Mouse (Mus musculus): ENCODE data around the gene Atp11b. TPM values are rescaled to one million over a fixed set of nuclear protein-coding genes. Genes with fewer than 3 reads are reported as not detected.

Atp11b gene
- 22.4 and 26.2 TPM in 2 replicates for polyA plus RNA-seq (2015; fragmentation: Nextera tagmentation; extraction: Ambion mirVana)

DNA sequence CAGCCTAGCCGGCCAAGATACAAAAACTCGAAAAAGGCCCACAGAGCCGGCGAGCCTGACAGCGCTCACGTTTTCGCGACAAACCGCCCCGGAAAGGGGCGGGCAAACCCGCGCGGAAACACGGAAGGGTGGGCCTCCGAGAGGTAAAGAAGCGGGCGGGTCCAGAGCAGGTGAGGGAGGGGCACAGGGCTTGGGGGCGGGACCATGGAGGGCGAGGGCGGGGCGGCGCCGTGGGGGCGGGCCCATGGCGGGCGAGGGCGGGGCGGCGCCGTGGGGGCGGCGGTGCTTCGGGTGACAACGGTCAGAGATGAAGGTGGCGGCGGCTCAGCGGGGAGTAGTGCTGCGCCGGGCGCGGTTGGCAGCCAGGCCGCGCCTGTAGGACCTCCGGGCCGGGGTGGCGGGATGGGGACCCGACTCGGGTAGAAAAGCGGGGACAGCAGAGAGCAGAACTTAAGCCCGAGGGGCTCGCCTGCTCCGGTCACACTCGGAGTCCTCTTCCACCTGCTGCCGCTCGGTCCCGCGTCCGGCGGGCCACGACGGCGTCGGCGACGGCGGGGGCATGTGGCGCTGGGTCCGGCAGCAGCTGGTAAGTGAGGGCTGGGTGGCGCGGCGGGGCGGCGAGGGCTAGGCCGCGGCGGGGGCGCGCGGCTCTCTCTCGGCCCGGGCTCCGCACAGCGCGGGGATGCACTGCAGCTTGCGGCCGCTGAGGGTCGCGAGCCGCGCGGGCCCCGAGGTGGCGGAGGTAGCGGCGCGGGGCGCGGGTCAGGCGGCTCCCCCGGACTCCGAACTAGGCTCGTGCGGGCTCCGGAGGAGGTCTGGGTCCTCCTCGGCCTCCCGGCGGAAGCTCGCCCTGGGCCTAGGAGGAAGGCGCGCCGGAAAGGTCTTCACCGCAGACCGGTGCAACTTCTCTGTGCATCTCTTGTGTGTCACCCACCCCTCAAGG, at the start of gene Atp11b:
Gene Atp11b, plus strand, starts transcription at position 282 of the 943 bp plus-strand sequence.
- H3K9me3 ChIP-seq (replicated peaks; ENCODE audit: control insufficient read depth, low read length), result no peaks in the 10 kb centered on the region
- peaks cover 11% of the 10 kb centered on the region; the same call in 1 of the 2 replicates for H3K4me1 ChIP-seq (ENCODE audit: control insufficient read depth, insufficient read depth, low read length)
- peak within 1 kb of the TSS; percentile 94 for H3K4me3 ChIP-seq (ENCODE audit: low read length)
- no peaks in the 10 kb centered on the region for H3K36me3 ChIP-seq (ENCODE audit: control insufficient read depth, insufficient read depth)
- peak within 1 kb of the TSS; percentile 95 for H3K27ac ChIP-seq (ENCODE audit: low read length)
- under 1% methylated on average over 91 of the region's 114 CpGs for WGBS
- no peaks in the 10 kb centered on the region for H3K27me3 ChIP-seq (ENCODE audit: control insufficient read depth, insufficient read depth, low read length)
- peak; percentile 95 for ATAC-seq (replicated peaks; ENCODE audit: extremely low read depth, insufficient read depth, low FRiP score)
- peak within 1 kb of the TSS; percentile 96 for H3K9ac ChIP-seq (ENCODE audit: low read length)
- peak within 1 kb of the TSS; percentile 75 for H3K4me2 ChIP-seq (ENCODE audit: low read depth, low read length)

DNA sequence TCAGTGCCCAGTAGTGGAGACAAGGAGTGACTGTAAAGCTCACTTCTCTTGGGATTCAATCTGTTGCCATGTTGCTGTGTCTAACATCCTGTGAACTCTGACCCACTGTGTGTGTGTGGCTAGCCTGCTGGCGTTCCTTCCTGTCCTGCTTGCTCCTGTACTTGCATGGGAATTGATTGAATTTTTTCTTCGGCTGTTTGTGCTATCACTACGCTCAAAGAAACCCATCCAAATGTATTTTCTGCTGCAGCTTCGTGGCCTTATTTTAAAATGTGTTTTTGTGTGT, 49.6 kb upstream of the Atp11b start:
- ATAC-seq (replicated peaks; ENCODE audit: extremely low read depth, insufficient read depth, low FRiP score), result no peak
- WGBS, result 67% methylated on average over 4 of the region's 4 CpGs
- no peak overlapping the region for H3K9ac ChIP-seq (ENCODE audit: low read length)

DNA sequence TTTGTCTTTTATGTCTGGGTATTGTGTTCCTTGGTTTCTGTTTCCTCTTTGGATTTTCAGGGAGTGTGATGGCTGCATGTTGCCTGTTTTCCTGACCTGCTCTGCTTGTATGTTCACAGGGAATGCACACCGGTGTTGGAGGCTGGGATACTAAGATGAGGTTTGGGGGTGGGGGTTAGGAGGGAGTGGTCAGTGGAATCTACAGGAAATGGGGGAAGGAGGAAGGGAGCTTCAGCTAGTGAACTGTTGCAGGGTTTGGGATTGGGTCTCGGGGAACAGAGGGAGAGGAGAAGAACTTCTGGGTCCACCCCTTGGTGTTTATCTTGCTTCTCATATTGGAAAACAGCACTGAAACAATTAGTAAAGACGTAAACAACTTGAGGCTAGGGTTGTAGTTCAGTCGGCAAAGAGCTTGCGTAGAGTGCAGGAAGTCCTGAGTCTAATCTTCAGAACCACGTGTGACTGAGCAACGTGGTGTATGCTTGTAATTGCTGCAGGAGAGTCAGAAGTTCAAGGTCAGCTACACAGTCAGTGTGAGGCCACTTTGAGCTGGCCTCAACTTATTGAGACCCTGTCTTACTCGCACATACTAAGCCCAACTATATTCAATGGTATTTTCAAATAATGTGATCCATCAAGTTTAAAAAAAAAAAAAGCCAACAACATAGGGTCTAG, 34.2 kb upstream of the Atp11b start:
- WGBS, result 65% methylated on average over 8 of the region's 8 CpGs

More for the DNA sequence above, 49.6 kb upstream of the Atp11b start:
- Histone ChIP-seq H3K36me3 (ENCODE audit: control insufficient read depth, insufficient read depth) (no peaks in the 10 kb centered on the region), H3K4me1 (ENCODE audit: control insufficient read depth, insufficient read depth, low read length) (no peaks in the 10 kb centered on the region), H3K4me2 (ENCODE audit: low read depth, low read length) (no peak overlapping the region), H3K27me3 (ENCODE audit: control insufficient read depth, insufficient read depth, low read length) (no peaks in the 10 kb centered on the region), H3K9me3 (replicated peaks; ENCODE audit: control insufficient read depth, low read length) (no peaks in the 10 kb centered on the region), H3K4me3 (ENCODE audit: low read length) (no peak overlapping the region), H3K27ac (ENCODE audit: low read length) (no peak overlapping the region)

DNA sequence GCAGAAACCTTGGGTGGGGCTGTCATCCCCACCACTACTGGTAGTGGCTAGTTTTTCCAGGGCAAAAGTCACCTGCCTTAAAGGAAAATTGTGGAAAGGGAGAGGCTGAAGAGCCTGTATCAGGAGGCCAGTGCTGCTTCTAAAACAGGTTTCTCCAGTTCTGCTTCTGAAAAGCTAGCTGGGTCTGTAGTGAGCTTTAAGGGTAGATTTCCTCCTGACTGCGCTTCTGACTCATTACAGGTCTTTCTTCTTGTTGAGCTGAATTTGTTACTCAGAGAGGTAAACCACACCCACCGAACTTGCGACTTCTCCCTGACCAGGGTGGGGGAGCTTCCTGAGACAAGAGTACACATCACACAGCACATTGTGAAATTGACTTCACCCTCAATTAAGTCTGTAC, 33.1 kb upstream of the Atp11b start:
- no peak for ATAC-seq (replicated peaks; ENCODE audit: extremely low read depth, insufficient read depth, low FRiP score)
- no peak overlapping the region for H3K9ac ChIP-seq (ENCODE audit: low read length)
- H3K27me3 ChIP-seq (ENCODE audit: control insufficient read depth, insufficient read depth, low read length), result no peaks in the 10 kb centered on the region
- H3K27ac ChIP-seq (ENCODE audit: low read length), result 0 out of 2 replicates have a peak overlapping the region, but pooled peaks have one; percentile 16
- H3K4me1 ChIP-seq (ENCODE audit: control insufficient read depth, insufficient read depth, low read length), result no peaks in the 10 kb centered on the region
- no peak overlapping the region for H3K4me3 ChIP-seq (ENCODE audit: low read length)
- no peaks in the 10 kb centered on the region for H3K36me3 ChIP-seq (ENCODE audit: control insufficient read depth, insufficient read depth)
- 45% methylated on average over 3 of the region's 3 CpGs for WGBS
- H3K9me3 ChIP-seq (replicated peaks; ENCODE audit: control insufficient read depth, low read length), result no peaks in the 10 kb centered on the region
- H3K4me2 ChIP-seq (ENCODE audit: low read depth, low read length), result no peak overlapping the region

More for the DNA sequence above, 34.2 kb upstream of the Atp11b start:
- Histone ChIP-seq H3K9ac (ENCODE audit: low read length) (no peak overlapping the region), H3K4me3 (ENCODE audit: low read length) (no peak overlapping the region), H3K27me3 (ENCODE audit: control insufficient read depth, insufficient read depth, low read length) (no peaks in the 10 kb centered on the region), H3K27ac (ENCODE audit: low read length) (no peak overlapping the region), H3K4me1 (ENCODE audit: control insufficient read depth, insufficient read depth, low read length) (no peaks in the 10 kb centered on the region), H3K36me3 (ENCODE audit: control insufficient read depth, insufficient read depth) (no peaks in the 10 kb centered on the region), H3K4me2 (ENCODE audit: low read depth, low read length) (no peak overlapping the region), H3K9me3 (replicated peaks; ENCODE audit: control insufficient read depth, low read length) (no peaks in the 10 kb centered on the region)
- ATAC-seq (replicated peaks; ENCODE audit: extremely low read depth, insufficient read depth, low FRiP score), result no peak

DNA sequence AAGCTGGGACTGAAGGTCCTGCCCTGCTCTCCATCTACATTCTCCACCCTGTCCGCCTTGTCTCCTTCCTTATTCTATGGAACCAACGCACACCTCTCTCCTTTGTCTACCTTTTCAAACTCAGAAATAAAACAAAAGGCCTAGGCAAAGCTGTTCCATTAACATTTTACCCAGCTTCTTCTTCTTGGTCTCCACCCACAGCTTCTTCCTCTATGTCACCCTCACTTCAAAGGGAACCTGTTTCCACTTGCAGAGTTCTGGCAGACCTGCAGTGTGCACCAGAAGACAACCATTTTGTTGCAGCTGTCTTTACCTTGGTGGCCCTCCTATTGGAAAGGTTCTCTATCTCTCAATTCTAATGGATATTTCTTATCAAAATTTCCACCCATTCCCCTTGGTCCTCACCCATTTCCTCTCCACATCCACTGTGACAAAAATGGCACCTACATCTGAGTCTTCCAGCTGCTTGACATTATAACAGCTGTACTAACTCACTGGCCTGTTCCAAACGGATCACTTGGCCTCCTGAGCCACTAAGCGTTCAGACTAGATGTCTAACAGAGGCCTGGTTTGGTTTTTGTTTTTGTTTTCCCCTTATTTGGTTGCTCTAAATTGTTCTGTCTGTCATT, 32.0 kb upstream of the Atp11b start:
- WGBS, result 75% methylated on average over 4 of the region's 4 CpGs
- Histone ChIP-seq H3K9ac (ENCODE audit: low read length) (no peak overlapping the region), H3K9me3 (replicated peaks; ENCODE audit: control insufficient read depth, low read length) (no peaks in the 10 kb centered on the region), H3K27me3 (ENCODE audit: control insufficient read depth, insufficient read depth, low read length) (no peaks in the 10 kb centered on the region), H3K4me3 (ENCODE audit: low read length) (no peak overlapping the region), H3K4me1 (ENCODE audit: control insufficient read depth, insufficient read depth, low read length) (no peaks in the 10 kb centered on the region), H3K36me3 (ENCODE audit: control insufficient read depth, insufficient read depth) (no peaks in the 10 kb centered on the region), H3K27ac (ENCODE audit: low read length) (no peak overlapping the region), H3K4me2 (ENCODE audit: low read depth, low read length) (no peak overlapping the region)
- no peak for ATAC-seq (replicated peaks; ENCODE audit: extremely low read depth, insufficient read depth, low FRiP score)

DNA sequence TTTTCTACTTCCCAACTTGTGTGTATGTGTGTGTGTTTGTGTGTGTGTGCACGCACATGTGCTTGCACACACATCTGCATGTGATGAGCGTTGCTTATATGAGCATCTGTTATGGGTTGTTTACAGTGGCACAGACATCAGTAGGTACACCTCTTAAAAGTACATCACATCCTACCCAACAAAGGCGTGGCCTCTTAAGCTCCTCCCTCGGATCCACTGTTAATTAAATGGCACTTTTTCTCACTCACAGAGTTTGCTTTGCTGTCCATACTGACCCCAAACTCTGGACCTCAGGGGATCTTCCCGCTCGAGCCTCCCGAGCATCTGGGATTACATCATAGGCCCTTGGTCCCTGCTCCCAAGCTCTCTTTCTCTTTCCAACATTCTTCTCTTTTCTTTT, 31.1 kb upstream of the Atp11b start:
- no peaks in the 10 kb centered on the region for H3K27me3 ChIP-seq (ENCODE audit: control insufficient read depth, insufficient read depth, low read length)
- 85% methylated on average over 7 of the region's 7 CpGs for WGBS
- ATAC-seq (replicated peaks; ENCODE audit: extremely low read depth, insufficient read depth, low FRiP score), result no peak
- H3K9me3 ChIP-seq (replicated peaks; ENCODE audit: control insufficient read depth, low read length), result no peaks in the 10 kb centered on the region
- no peak overlapping the region for H3K9ac ChIP-seq (ENCODE audit: low read length)
- no peaks in the 10 kb centered on the region for H3K4me1 ChIP-seq (ENCODE audit: control insufficient read depth, insufficient read depth, low read length)
- H3K4me3 ChIP-seq (ENCODE audit: low read length), result no peak overlapping the region
- no peak overlapping the region for H3K27ac ChIP-seq (ENCODE audit: low read length)
- H3K36me3 ChIP-seq (ENCODE audit: control insufficient read depth, insufficient read depth), result no peaks in the 10 kb centered on the region
- H3K4me2 ChIP-seq (ENCODE audit: low read depth, low read length), result no peak overlapping the region

DNA sequence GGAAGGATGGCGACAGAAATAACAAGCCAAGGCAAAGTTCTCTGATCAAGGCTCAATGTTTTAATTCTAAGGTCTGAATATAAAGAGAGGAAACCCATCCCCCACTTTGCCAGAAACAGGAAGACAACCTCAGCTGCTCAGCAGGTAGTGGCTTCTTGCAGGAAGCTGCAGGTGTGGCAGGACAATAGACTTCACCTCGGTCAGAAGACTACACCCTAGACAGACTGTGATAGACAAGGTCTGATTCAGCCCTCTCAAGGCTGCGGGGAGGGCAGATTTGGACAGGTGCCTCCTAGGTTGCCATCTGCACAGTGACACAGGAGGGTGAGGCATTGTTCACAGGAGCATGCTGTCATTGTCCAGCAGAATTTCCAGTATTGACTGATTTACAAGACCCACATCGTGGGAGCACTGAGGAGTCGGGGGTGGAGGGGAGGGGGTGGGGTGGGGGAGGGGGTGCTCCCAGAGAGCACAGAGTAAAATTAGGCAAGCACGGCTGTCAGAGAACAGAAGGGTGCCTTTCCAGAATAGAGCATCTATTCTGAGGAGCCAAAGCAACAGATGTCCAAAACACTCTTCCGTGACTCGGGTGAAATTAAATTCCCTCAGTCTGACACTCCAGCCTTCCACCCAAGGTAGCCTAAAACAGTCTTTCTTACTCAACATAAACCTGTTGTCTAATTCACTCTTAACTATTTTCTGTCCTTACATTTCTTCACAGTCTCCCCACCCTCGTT, 30.2 kb upstream of the Atp11b start:
- Histone ChIP-seq H3K4me3 (ENCODE audit: low read length) (no peak overlapping the region), H3K27ac (ENCODE audit: low read length) (no peak overlapping the region), H3K27me3 (ENCODE audit: control insufficient read depth, insufficient read depth, low read length) (no peaks in the 10 kb centered on the region), H3K4me1 (ENCODE audit: control insufficient read depth, insufficient read depth, low read length) (no peaks in the 10 kb centered on the region), H3K9me3 (replicated peaks; ENCODE audit: control insufficient read depth, low read length) (no peaks in the 10 kb centered on the region), H3K36me3 (ENCODE audit: control insufficient read depth, insufficient read depth) (no peaks in the 10 kb centered on the region), H3K9ac (ENCODE audit: low read length) (no peak overlapping the region), H3K4me2 (ENCODE audit: low read depth, low read length) (no peak overlapping the region)
- WGBS, result 54% methylated on average over 9 of the region's 9 CpGs
- no peak for ATAC-seq (replicated peaks; ENCODE audit: extremely low read depth, insufficient read depth, low FRiP score)

DNA sequence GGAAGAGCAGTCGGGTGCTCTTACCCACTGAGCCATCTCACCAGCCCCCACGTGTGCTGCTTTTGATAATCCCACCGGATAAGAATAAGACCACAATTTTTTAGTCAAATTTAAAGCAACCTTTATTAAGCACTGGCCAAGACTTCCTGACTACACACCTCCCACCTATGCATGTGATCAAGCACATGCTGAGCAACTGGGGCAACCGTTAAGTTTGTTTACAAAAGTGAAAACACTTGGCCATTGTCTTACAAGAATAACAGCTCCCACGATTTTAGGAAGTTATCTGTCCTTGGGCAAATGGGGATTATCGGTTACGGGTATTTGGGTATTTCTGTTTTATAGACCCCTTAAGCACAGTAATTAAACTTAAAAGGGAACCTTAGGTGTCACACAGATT, 28.8 kb upstream of the Atp11b start:
- Histone ChIP-seq H3K9me3 (replicated peaks; ENCODE audit: control insufficient read depth, low read length) (no peaks in the 10 kb centered on the region; the same call in 1 of the 2 replicates), H3K27me3 (ENCODE audit: control insufficient read depth, insufficient read depth, low read length) (no peaks in the 10 kb centered on the region), H3K4me2 (ENCODE audit: low read depth, low read length) (no peak overlapping the region), H3K4me1 (ENCODE audit: control insufficient read depth, insufficient read depth, low read length) (no peaks in the 10 kb centered on the region), H3K4me3 (ENCODE audit: low read length) (no peak overlapping the region), H3K27ac (ENCODE audit: low read length) (no peak overlapping the region), H3K36me3 (ENCODE audit: control insufficient read depth, insufficient read depth) (no peaks in the 10 kb centered on the region), H3K9ac (ENCODE audit: low read length) (no peak overlapping the region)
- 50% methylated on average over 7 of the region's 7 CpGs for WGBS
- no peak for ATAC-seq (replicated peaks; ENCODE audit: extremely low read depth, insufficient read depth, low FRiP score)
